Mouse (Mus musculus): ENCODE measurements around the gene Cwc27.

DNA sequence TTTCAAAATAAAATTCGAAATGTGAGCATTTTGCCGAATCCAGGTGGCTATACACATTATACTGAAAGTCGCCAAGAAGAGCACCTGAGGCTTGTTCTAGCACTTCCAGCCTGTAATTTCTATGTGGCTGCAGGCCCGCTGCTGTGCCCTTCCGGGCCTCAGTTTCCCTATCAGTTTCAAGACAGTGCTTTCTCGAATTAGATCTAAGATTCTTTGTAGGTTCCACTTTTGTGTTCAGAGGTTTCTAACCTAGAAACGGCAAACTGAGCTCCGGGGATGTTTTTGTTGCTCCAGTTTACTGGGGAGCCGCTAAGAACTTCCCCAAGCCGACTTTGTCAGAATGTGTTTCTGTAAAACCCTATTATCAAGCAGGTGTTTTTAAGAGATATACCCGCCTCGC, 754 bp upstream of the Cwc27 start:
- no peak for TF ChIP-seq CTCF (conservative IDR thresholded peaks at IDR 0.05; ENCODE audit: insufficient read depth, insufficient read length, low read depth, low read length)
- TF ChIP-seq POLR2A (IDR thresholded peaks at IDR 0.05; ENCODE audit: low read depth, low read length) = no peak

Data from kidney, adult 2 months (tissue).